Mouse (Mus musculus) heart, postnatal 0 days (tissue): ENCODE data around the gene Tmem132c. TPM values are rescaled to one million over a fixed set of nuclear protein-coding genes. Genes with fewer than 3 reads are reported as not detected.

Experiments
- ATAC-seq: fragments of 200-750 bp; cut with Nextera tagmentation; 2 replicates; pipeline ENCODE4 v1.8.0; 2017; ENCODE audit warnings: low read depth, moderate number of reproducible peaks, moderate library complexity; ENCODE audit not compliant: insufficient read depth
- DNase-seq: peaks from one replicate; pipeline ENCODE4 v3.0.0-alpha.2; 2016; ENCODE audit warnings: low spot score
- H3K27ac ChIP-seq: fragments of 300-500 bp; sonication (generic); 2 replicates; pipeline ENCODE4 v1.5.1; 2014; ENCODE audit warnings: low read depth, mild to moderate bottlenecking
- H3K27me3 ChIP-seq: fragments of 300-500 bp; sonication (generic); 2 replicates; pipeline ENCODE4 v1.6.1; 2014; ENCODE audit warnings: low read length, mixed read lengths; ENCODE audit not compliant: control insufficient read depth, insufficient read depth
- H3K36me3 ChIP-seq: fragments of 300-500 bp; sonication (generic); replicated peaks from 2 replicates; pipeline ENCODE4 v1.6.1; 2014; ENCODE audit warnings: low read length, mixed read lengths; ENCODE audit not compliant: control insufficient read depth, insufficient read depth
- H3K4me1 ChIP-seq: fragments of 300-500 bp; sonication (generic); 2 replicates; pipeline ENCODE4 v1.6.1; 2014; ENCODE audit warnings: antibody characterized with exemption; ENCODE audit not compliant: control insufficient read depth, insufficient read depth
- H3K4me2 ChIP-seq: fragments of 300-500 bp; sonication (generic); 2 replicates; pipeline ENCODE4 v1.6.1; 2014; ENCODE audit warnings: low read depth, mild to moderate bottlenecking, low read length, moderate library complexity
- H3K4me3 ChIP-seq: fragments of 300-500 bp; sonication (generic); 2 replicates; pipeline ENCODE4 v1.5.1; 2014; ENCODE audit warnings: low read depth, low read length
- H3K9ac ChIP-seq: fragments of 300-500 bp; sonication (generic); replicated peaks from 2 replicates; pipeline ENCODE4 v1.6.1; 2014; ENCODE audit warnings: low read depth, low read length, mixed read lengths
- H3K9me3 ChIP-seq: fragments of 300-500 bp; sonication (generic); replicated peaks from 2 replicates; pipeline ENCODE4 v1.6.1; 2016; ENCODE audit warnings: low read length; ENCODE audit not compliant: control insufficient read depth
- CTCF ChIP-seq: IDR thresholded peaks from 2 replicates; pipeline ENCODE4 v1.5.1; 2016; ENCODE audit warnings: antibody characterized with exemption, control low read depth, low read depth
- EP300 ChIP-seq: IDR thresholded peaks from 2 replicates; pipeline ENCODE4 v1.6.1; 2016; ENCODE audit warnings: antibody characterized with exemption, low read depth
- WGBS: fragments of 180-500 bp; shearing (Covaris S2); extraction: QIAGEN DNeasy Blood & Tissue Kit; methylation state at CpG from one replicate; pipeline ENCODE4 v1.1.7; 2014; 5-methylcytosine and 5-hydroxymethylcytosine counted together
- polyA plus RNA-seq: library from polyadenylated mRNA; unstranded; fragments of >200 nt; fragmentation: Nextera tagmentation; extraction: Ambion mirVana; gene quantifications from 2 replicates; pipeline ENCODE4 v1.2.1, GENCODE M21; 2015
- total RNA-seq: library from RNA; depleted of rRNA; stranded (reverse); fragments of >200 nt; gene quantifications from 2 replicates; pipeline ENCODE4 v1.2.3, GENCODE M21; 2014; ENCODE audit warnings: low replicate concordance

Gene Tmem132c
- total and polyA plus RNA-seq, 2 experiments from 2014 or later, result 0.16 to 1.0 TPM

DNA sequence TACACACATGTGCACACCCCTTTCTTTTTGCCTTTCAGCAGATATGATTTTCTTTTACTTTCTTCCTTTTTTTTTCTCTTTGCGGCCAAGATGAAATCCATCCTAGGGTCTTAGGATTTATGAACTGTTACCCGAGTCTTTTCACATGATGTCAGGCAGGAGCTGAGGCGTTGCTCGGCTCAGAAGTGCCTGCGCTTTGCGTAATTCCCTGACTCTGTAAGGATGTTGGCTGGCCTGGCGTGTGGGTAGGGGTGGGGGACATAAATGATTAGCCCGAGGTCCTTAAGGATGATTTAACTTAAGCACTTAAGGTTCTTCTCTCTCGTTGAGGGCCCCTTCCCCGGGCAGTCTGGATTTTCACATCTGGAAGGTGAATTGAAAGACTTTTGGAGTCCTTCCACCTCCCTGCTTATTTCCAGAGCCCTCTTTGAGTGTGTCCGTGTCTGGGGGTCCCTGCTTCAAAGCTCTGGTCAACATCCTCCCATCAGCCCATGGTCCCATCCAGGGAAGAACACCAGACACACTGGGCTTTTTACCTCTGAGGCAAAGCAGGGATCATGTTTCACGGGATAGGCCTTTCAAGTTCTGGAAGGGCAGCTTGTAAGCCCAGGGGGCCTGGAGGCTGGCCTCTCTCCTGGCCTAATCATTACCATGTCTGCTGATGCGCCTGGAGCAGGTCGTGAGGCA, 68.9 kb downstream of the Tmem132c start:
- Histone ChIP-seq H3K4me1 (no peaks in the 10 kb centered on the region), H3K9ac (no peak overlapping the region), H3K4me3 (no peak overlapping the region), H3K36me3 (no peaks in the 10 kb centered on the region), H3K9me3 (no peaks in the 10 kb centered on the region), H3K27ac (no peak overlapping the region), H3K27me3 (no peaks in the 10 kb centered on the region), H3K4me2 (no peak overlapping the region)
- TF ChIP-seq CTCF (no peak), EP300 (no peak)
- no peak for DNase-seq
- WGBS, result 42% methylated on average over 14 of the region's 14 CpGs
- no peak for ATAC-seq

DNA sequence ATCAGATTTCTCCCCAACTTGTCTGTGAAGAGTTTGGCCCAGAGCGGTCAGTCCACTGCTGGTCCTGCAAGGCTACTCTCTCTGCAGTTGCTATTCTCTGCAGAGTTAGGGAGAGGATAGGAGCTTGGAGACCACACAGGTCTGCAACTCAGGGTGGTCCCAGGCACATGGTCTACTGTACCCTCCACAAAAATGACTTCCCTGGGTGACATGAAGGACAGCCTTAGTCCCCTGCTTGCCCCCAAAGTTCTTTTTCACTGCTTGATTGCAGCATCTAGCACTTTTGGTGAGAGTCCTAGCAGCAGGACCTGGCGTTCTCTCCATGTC, 69.4 kb downstream of the Tmem132c start:
- no peak overlapping the region for H3K9ac ChIP-seq
- no peak overlapping the region for H3K27ac ChIP-seq
- TF ChIP-seq CTCF (no peak), EP300 (no peak)
- DNase-seq (no peak), ATAC-seq (no peak)
- no peaks in the 10 kb centered on the region for H3K4me1 ChIP-seq
- H3K36me3 ChIP-seq, result no peaks in the 10 kb centered on the region
- WGBS, result 57% methylated on average over 2 of the region's 2 CpGs
- no peaks in the 10 kb centered on the region for H3K9me3 ChIP-seq
- H3K4me3 ChIP-seq, result no peak overlapping the region
- H3K4me2 ChIP-seq, result no peak overlapping the region
- no peaks in the 10 kb centered on the region for H3K27me3 ChIP-seq

DNA sequence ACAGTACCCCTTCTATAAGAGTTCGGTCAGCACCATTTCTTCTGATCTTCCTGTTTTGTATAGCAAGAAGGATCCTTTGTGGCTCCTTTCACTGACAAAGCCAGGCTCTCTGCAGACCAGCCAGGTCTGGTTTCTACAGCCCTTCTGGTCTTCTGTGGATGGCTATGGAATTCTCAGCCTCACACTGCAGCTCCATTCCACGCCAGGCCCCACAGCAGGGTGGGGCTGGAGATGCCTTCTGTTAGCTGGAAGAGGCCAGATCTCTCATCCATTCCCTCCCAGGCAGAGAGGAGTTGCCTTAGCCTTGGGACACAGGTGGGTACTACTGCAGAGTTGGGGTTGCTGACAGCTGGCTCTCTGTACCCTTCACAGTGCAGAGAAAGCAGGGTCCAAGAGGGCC, 72.0 kb downstream of the Tmem132c start:
- ATAC-seq, result no peak

DNA sequence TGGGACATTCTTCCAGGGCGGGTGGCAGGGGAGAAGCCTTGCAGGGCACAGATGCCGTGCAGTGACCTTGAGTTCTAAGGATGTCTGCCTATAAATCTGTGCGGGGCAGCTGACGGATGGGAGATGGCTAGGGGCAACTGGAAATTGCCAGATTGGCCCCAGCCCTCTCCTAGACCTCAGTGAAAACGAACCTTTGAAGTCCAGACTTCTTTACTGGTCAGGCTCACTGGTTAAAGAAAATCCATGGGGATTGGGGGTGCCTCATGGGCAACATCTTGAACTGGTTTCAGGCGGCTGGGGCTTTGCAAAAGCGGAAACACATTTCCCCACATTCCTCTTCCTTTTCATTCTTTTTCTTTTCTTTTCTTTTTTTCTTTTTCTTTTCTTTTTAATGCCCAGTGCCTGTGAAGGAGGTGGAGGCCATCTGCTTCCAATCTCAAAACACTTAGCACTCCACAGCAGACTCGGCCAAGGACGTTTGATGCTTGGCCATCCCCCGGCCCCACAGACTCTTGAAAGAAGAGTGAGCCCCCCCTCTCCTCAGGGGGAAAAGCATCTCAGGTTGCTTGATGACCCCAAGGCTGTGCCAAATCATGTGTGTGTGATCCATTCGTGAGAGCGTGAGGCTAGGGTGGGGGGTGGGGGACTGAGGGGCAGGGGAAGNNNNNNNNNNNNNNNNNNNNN, 77.6 kb downstream of the Tmem132c start:
- no peak overlapping the region for H3K4me3 ChIP-seq
- TF ChIP-seq CTCF (no peak), EP300 (no peak)
- no peaks in the 10 kb centered on the region for H3K9me3 ChIP-seq
- ATAC-seq (no peak), DNase-seq (no peak)
- H3K36me3 ChIP-seq, result no peaks in the 10 kb centered on the region
- H3K4me1 ChIP-seq, result no peaks in the 10 kb centered on the region
- H3K4me2 ChIP-seq, result no peak overlapping the region
- 34% methylated on average over 12 of the region's 12 CpGs for WGBS
- H3K9ac ChIP-seq, result no peak overlapping the region
- no peak overlapping the region for H3K27ac ChIP-seq
- H3K27me3 ChIP-seq, result no peaks in the 10 kb centered on the region

More for the DNA sequence above, 72.0 kb downstream of the Tmem132c start:
- H3K9ac ChIP-seq, result no peak overlapping the region
- no peaks in the 10 kb centered on the region for H3K36me3 ChIP-seq
- H3K4me2 ChIP-seq, result no peak overlapping the region
- no peaks in the 10 kb centered on the region for H3K4me1 ChIP-seq
- no peak overlapping the region for H3K27ac ChIP-seq
- WGBS, result 74% methylated on average over 2 of the region's 2 CpGs
- no peak overlapping the region for H3K4me3 ChIP-seq
- DNase-seq, result no peak
- no peaks in the 10 kb centered on the region for H3K9me3 ChIP-seq
- no peaks in the 10 kb centered on the region for H3K27me3 ChIP-seq
- TF ChIP-seq EP300 (no peak), CTCF (no peak)

DNA sequence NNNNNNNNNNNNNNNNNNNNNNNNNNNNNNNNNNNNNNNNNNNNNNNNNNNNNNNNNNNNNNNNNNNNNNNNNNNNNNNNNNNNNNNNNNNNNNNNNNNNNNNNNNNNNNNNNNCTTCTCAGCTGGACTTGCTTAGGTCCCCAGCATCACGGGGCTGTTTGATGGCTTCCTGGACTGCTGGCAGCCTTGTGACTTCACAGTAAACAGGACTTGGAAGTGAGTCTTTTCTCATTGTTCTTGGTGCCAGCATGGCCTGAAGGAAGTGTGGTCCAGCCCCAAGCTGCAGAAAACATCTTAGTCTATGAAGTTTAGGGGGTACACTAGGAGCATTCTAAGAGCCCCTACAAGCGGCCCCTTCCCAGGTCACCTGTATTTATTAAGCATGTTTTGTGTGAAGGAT, 83.0 kb downstream of the Tmem132c start:
- WGBS, result 66% methylated on average over 2 of the region's 2 CpGs
- Histone ChIP-seq H3K27ac (no peak overlapping the region), H3K27me3 (no peaks in the 10 kb centered on the region), H3K4me3 (no peak overlapping the region), H3K36me3 (no peaks in the 10 kb centered on the region), H3K4me2 (no peak overlapping the region), H3K9me3 (no peaks in the 10 kb centered on the region), H3K4me1 (no peaks in the 10 kb centered on the region), H3K9ac (no peak overlapping the region)
- ATAC-seq (no peak), DNase-seq (no peak)
- TF ChIP-seq CTCF (no peak), EP300 (no peak)
